10 mouse cellular contexts compared by ENCODE assay signal in genomic region chr14:33588951-33589350, GRCm38 (mm10). TPM values are rescaled to one million over a fixed set of nuclear protein-coding genes. Genes with fewer than 3 reads are reported as not detected.
DNase-seq lines count a peak whose midpoint lies in the region; ATAC-seq and TF ChIP-seq lines count a peak whose summit lies in the region.
"Had no signal": no experiment of that assay in that cellular context is flagged by ENCODE, and none has a peak within 500 bp of the region (broad histone marks: within the 10 kb centered on the region; RNA-seq: fewer than 3 reads in every experiment).

TSS of gene Ptpn20 (plus strand) at chr14:33589207.

- no peak for TF ChIP-seq POLR2A in thymus, adult 2 months (IDR thresholded peaks at IDR 0.05; ENCODE audit: control insufficient read depth, extremely low read depth, insufficient read depth, low read length, poor library complexity)

- WGBS in thymus, adult 2 months: 81% methylated on average over 14 of the region's 14 CpGs
- WGBS in forebrain, embryonic 14.5 days: 67% methylated on average over 14 of the region's 14 CpGs

- H3K36me3 ChIP-seq in thymus, adult 2 months (ENCODE audit: control insufficient read depth, insufficient read depth, low read length): no peaks in the 10 kb centered on the region
- no peaks in the 10 kb centered on the region for H3K36me3 ChIP-seq in forebrain, embryonic 14.5 days (ENCODE audit: control insufficient read depth, insufficient read depth, low read length)

- intact Hi-C loops in heart, postnatal 25 days (cut with DNase I): no loop called here

- TF ChIP-seq CTCF in thymus, adult 2 months (IDR thresholded peaks at IDR 0.05; ENCODE audit: borderline replicate concordance, control insufficient read depth, extremely low read depth, insufficient read depth, low read length, poor library complexity): peak; percentile 26; the same call in 1 of the 2 replicates

- H3K4me2 ChIP-seq in forebrain, embryonic 14.5 days (ENCODE audit: low read length): no peak within 1 kb of the TSS

- no peaks in the 10 kb centered on the region for H3K4me1 ChIP-seq in thymus, adult 2 months (replicated peaks; ENCODE audit: control insufficient read depth, insufficient read depth, low read length)
- H3K4me1 ChIP-seq in forebrain, embryonic 14.5 days (ENCODE audit: control insufficient read depth, insufficient read depth, low read length): no peaks in the 10 kb centered on the region

- H3K9me3 ChIP-seq in forebrain, embryonic 14.5 days (replicated peaks; ENCODE audit: control insufficient read depth, low read length): no peaks in the 10 kb centered on the region

- no peak within 1 kb of the TSS for H3K9ac ChIP-seq in forebrain, embryonic 14.5 days (ENCODE audit: low read length)

- no peak within 1 kb of the TSS for H3K4me3 ChIP-seq in thymus, adult 2 months (ENCODE audit: control insufficient read depth, insufficient read depth, low read length)
- H3K4me3 ChIP-seq in forebrain, embryonic 14.5 days (ENCODE audit: low read depth, low read length): no peak within 1 kb of the TSS

- H3K27me3 ChIP-seq in thymus, adult 2 months (ENCODE audit: control insufficient read depth, insufficient read depth, low read length): no peaks in the 10 kb centered on the region
- H3K27me3 ChIP-seq in forebrain, embryonic 14.5 days (replicated peaks; ENCODE audit: control insufficient read depth, insufficient read depth, low read length): no peaks in the 10 kb centered on the region

- ATAC-seq in erythroid progenitor cell, adult 5-6 weeks (replicated peaks; ENCODE audit: low FRiP score, poor library complexity, severe bottlenecking): 0 out of 2 replicates have a peak, but pooled peaks have one; percentile 14
- ATAC-seq in granulocyte monocyte progenitor cell, adult 5-6 weeks (replicated peaks; ENCODE audit: poor library complexity, severe bottlenecking): no peak
- ATAC-seq in forebrain, embryonic 14.5 days: no peak

- DNase-seq in heart, postnatal 4 days: peak; percentile 23
- DNase-seq in heart, postnatal 25 days (ENCODE audit: low spot score): no peak
- peak; percentile 4 for DNase-seq in thymus, adult 2 months
- no peak for DNase-seq in thymus, postnatal 0 days (ENCODE audit: low spot score)
- DNase-seq in forebrain, embryonic 14.5 days (ENCODE audit: low spot score): no peak
- no peak for DNase-seq in left cerebral cortex, adult 9 months (ENCODE audit: low spot score in 2 of 2)

- H3K27ac ChIP-seq in thymus, adult 2 months (ENCODE audit: control insufficient read depth, insufficient read depth, low read length): no peak within 1 kb of the TSS
- H3K27ac ChIP-seq in forebrain, embryonic 14.5 days (ENCODE audit: low read depth, low read length): no peak within 1 kb of the TSS

RNA-seq across cellular contexts. Expression of gene Ptpn20, which starts in this region (rescaled TPM):
- under 1 TPM in 1 of 2 experiments, not detected in 1; 0.09 TPM for total RNA-seq in heart, postnatal 4 days (2021)
- not detected for total RNA-seq in heart, postnatal 25 days (2021)
- not detected in 2 replicates for polyA plus RNA-seq in thymus, adult 2 months (2012; rRNA removed)
- polyA plus RNA-seq in thymus, postnatal 0 days (2015; fragmentation: Nextera tagmentation; extraction: Ambion mirVana): 0.04 TPM in 1 of 2 replicates, not detected in the other
- not detected in 2 replicates for total RNA-seq in erythroid progenitor cell, adult 5-6 weeks (2015; ENCODE audit: low replicate concordance)
- 0.26 TPM in 1 of 2 replicates, not detected in the other for total RNA-seq in erythroid progenitor cell, adult 5-6 weeks (2017; ENCODE audit: low replicate concordance)
- total RNA-seq in granulocyte monocyte progenitor cell, adult 5-6 weeks (2014; fragmentation: Nextera tagmentation): not detected in 2 replicates
- not detected in 2 replicates for total RNA-seq in granulocyte monocyte progenitor cell, adult 5-6 weeks (2017)
- polyA plus RNA-seq in forebrain, embryonic 14.5 days (2014; fragmentation: Nextera tagmentation; extraction: Ambion mirVana): 0.09 TPM in 2 replicates
- total RNA-seq: megakaryocyte progenitor cell, adult 5-6 weeks had no signal
- polyA plus RNA-seq: large intestine, adult 2 months had no signal

Comparison
In these comparisons a context has a peak if more than half of its experiments do, and no peak if none do; other contexts are left out.
1. Peak in DNase-seq in heart, postnatal 4 days; RNA of the gene not detected or under 1 TPM.
2. Peak in DNase-seq in thymus, adult 2 months; RNA of the gene not detected or under 1 TPM.
3. Peak in ATAC-seq in erythroid progenitor cell, adult 5-6 weeks; RNA of the gene not detected or under 1 TPM.